Mouse (Mus musculus): ENCODE measurements at regions not wholly inside any gene's neighbourhood (a gene's known extent, or its start where the extent isn't known, plus 50 kb on each side); places are given as distances from the start of the nearest gene placed in this dataset.

DNA sequence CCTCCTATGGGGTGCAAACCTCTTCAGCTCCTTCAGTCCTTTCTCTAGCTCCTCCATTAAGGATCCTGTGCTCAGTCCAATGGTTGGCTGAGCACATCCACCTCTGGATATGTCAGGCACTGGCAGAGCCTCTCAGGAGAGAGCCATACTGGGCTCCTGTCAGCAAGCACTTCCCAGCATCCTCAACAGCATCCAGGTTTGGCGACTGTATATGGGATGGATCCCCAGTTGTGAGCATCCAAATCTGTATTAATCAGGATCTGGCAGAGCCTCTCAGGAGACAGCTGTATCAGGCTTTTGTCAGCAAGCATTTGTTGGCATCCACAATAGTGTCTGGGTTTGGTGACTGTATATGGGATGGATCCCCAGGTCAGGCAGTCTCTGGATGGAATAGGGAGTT lies 225.3 kb upstream of the Lyplal1 start:
- no peak for TF ChIP-seq CTCF (IDR thresholded peaks at IDR 0.05; ENCODE audit: extremely low read depth, insufficient read depth, low read length)
- TF ChIP-seq POLR2A (IDR thresholded peaks at IDR 0.05; ENCODE audit: extremely low read depth, insufficient read depth, low read length): no peak

Data from cortical plate, adult 2 months (tissue).